Mouse (Mus musculus) midbrain, embryonic 15.5 days (tissue): ENCODE data around the gene Plekhg2. TPM values are rescaled to one million over a fixed set of nuclear protein-coding genes. Genes with fewer than 3 reads are reported as not detected.

Experiments
- ATAC-seq: fragments of 200-750 bp; cut with Nextera tagmentation; replicated peaks from 2 replicates; pipeline ENCODE4 v1.8.0; 2017; ENCODE audit warnings: moderate TSS enrichment
- H3K27ac ChIP-seq: fragments of 300-500 bp; sonication (generic); 2 replicates; pipeline ENCODE4 v1.5.1; 2015; ENCODE audit warnings: mild to moderate bottlenecking, inconsistent platforms
- H3K27me3 ChIP-seq: fragments of 300-500 bp; sonication (generic); replicated peaks from 2 replicates; pipeline ENCODE4 v1.6.1; 2015; ENCODE audit warnings: inconsistent platforms
- H3K36me3 ChIP-seq: fragments of 300-500 bp; sonication (generic); replicated peaks from 2 replicates; pipeline ENCODE4 v1.6.1; 2015; ENCODE audit warnings: inconsistent platforms
- H3K4me1 ChIP-seq: fragments of 300-500 bp; sonication (generic); 2 replicates; pipeline ENCODE4 v1.6.1; 2015; ENCODE audit warnings: inconsistent platforms
- H3K4me2 ChIP-seq: fragments of 300-500 bp; sonication (generic); 2 replicates; pipeline ENCODE4 v1.6.1; 2015; ENCODE audit warnings: inconsistent platforms, mild to moderate bottlenecking, moderate library complexity
- H3K4me3 ChIP-seq: fragments of 300-500 bp; sonication (generic); 2 replicates; pipeline ENCODE4 v1.5.1; 2015; ENCODE audit warnings: mild to moderate bottlenecking, inconsistent platforms
- H3K9ac ChIP-seq: fragments of 300-500 bp; sonication (generic); 2 replicates; pipeline ENCODE4 v1.6.1; 2015; ENCODE audit warnings: mild to moderate bottlenecking, inconsistent platforms
- H3K9me3 ChIP-seq: fragments of 300-500 bp; sonication (generic); 2 replicates; pipeline ENCODE4 v1.6.1; 2016; ENCODE audit warnings: inconsistent platforms
- WGBS: fragments of 180-500 bp; shearing (Covaris S2); methylation state at CpG from one replicate; pipeline ENCODE4 v1.1.7; 2015; ENCODE audit warnings: mixed read lengths; 5-methylcytosine and 5-hydroxymethylcytosine counted together
- polyA plus RNA-seq: library from polyadenylated mRNA; unstranded; fragments of >200 nt; fragmentation: Nextera tagmentation; extraction: Ambion mirVana; gene quantifications from 2 replicates; pipeline ENCODE4 v1.2.1, GENCODE M21; 2015

The Plekhg2 gene
- polyA plus RNA-seq, result 28.8 and 32.5 TPM in 2 replicates

- WGBS, result under 1% methylated on average over 63 of the region's 66 CpGs
- H3K4me3 ChIP-seq, result peak within 1 kb of the TSS; percentile 84
- H3K9me3 ChIP-seq, result no peaks in the 10 kb centered on the region
- H3K36me3 ChIP-seq, result no peaks in the 10 kb centered on the region
- peaks cover 41% of the 10 kb centered on the region for H3K4me1 ChIP-seq
- H3K4me2 ChIP-seq, result peak within 1 kb of the TSS; percentile 95
- H3K27ac ChIP-seq, result peak within 1 kb of the TSS; percentile 89
- ATAC-seq, result peak; percentile 88
- H3K9ac ChIP-seq, result peak within 1 kb of the TSS; percentile 77
- no peaks in the 10 kb centered on the region for H3K27me3 ChIP-seq
Observed at GRCm38 (mm10) chr7:28372251-28373108, at the start of gene Plekhg2. Plekhg2 (minus strand) TSS chr7:28372599.

GRCm38 (mm10) chr7:28419416-28419815 lies 47.0 kb upstream of the Plekhg2 start:
- no peak for ATAC-seq
- no peaks in the 10 kb centered on the region for H3K4me1 ChIP-seq
- WGBS, result 92% methylated on average over 2 of the region's 2 CpGs
- peaks cover 48% of the 10 kb centered on the region for H3K36me3 ChIP-seq
- no peaks in the 10 kb centered on the region for H3K27me3 ChIP-seq
- H3K9me3 ChIP-seq, result no peaks in the 10 kb centered on the region
- no peak overlapping the region for H3K9ac ChIP-seq
- H3K4me3 ChIP-seq, result no peak overlapping the region
- H3K4me2 ChIP-seq, result no peak overlapping the region
- no peak overlapping the region for H3K27ac ChIP-seq

- Histone ChIP-seq H3K36me3 (peaks cover 57% of the 10 kb centered on the region), H3K27ac (no peak overlapping the region)
- WGBS, result 89% methylated on average over 8 of the region's 8 CpGs
Observed at GRCm38 (mm10) chr7:28418096-28418670, 45.8 kb upstream of the Plekhg2 start.

GRCm38 (mm10) chr7:28417368-28417767 lies 45.0 kb upstream of the Plekhg2 start:
- H3K4me3 ChIP-seq, result no peak overlapping the region
- H3K4me2 ChIP-seq, result no peak overlapping the region
- no peak overlapping the region for H3K9ac ChIP-seq
- no peaks in the 10 kb centered on the region for H3K27me3 ChIP-seq
- peaks cover 57% of the 10 kb centered on the region for H3K36me3 ChIP-seq
- H3K9me3 ChIP-seq, result no peaks in the 10 kb centered on the region
- ATAC-seq, result no peak
- no peak overlapping the region for H3K27ac ChIP-seq
- no peaks in the 10 kb centered on the region for H3K4me1 ChIP-seq

More at GRCm38 (mm10) chr7:28418096-28418670, 45.8 kb upstream of the Plekhg2 start:
- no peaks in the 10 kb centered on the region for H3K4me1 ChIP-seq
- H3K4me3 ChIP-seq, result no peak overlapping the region
- no peaks in the 10 kb centered on the region for H3K27me3 ChIP-seq
- no peak overlapping the region for H3K9ac ChIP-seq
- no peak for ATAC-seq
- no peak overlapping the region for H3K4me2 ChIP-seq
- no peaks in the 10 kb centered on the region for H3K9me3 ChIP-seq

GRCm38 (mm10) chr7:28412826-28413225 lies 40.4 kb upstream of the Plekhg2 start:
- Histone ChIP-seq H3K36me3 (peaks cover 61% of the 10 kb centered on the region), H3K4me3 (no peak overlapping the region), H3K27ac (no peak overlapping the region), H3K9ac (no peak overlapping the region), H3K4me1 (no peaks in the 10 kb centered on the region), H3K9me3 (no peaks in the 10 kb centered on the region), H3K27me3 (no peaks in the 10 kb centered on the region), H3K4me2 (no peak overlapping the region)
- no peak for ATAC-seq
- WGBS, result 92% methylated on average over 4 of the region's 4 CpGs

- Histone ChIP-seq H3K9me3 (no peaks in the 10 kb centered on the region), H3K27ac (no peak overlapping the region), H3K9ac (no peak overlapping the region), H3K4me3 (no peak overlapping the region), H3K27me3 (no peaks in the 10 kb centered on the region), H3K4me1 (no peaks in the 10 kb centered on the region), H3K4me2 (no peak overlapping the region), H3K36me3 (peaks cover 71% of the 10 kb centered on the region)
- ATAC-seq, result no peak
- 86% methylated on average over 3 of the region's 3 CpGs for WGBS
Observed at GRCm38 (mm10) chr7:28410841-28411475, 38.6 kb upstream of the Plekhg2 start.

GRCm38 (mm10) chr7:28401942-28402341 lies 29.5 kb upstream of the Plekhg2 start:
- no peak overlapping the region for H3K4me2 ChIP-seq
- no peaks in the 10 kb centered on the region for H3K9me3 ChIP-seq
- H3K27ac ChIP-seq, result no peak overlapping the region
- no peak for ATAC-seq
- no peak overlapping the region for H3K4me3 ChIP-seq
- no peak overlapping the region for H3K9ac ChIP-seq
- H3K27me3 ChIP-seq, result no peaks in the 10 kb centered on the region
- H3K4me1 ChIP-seq, result no peaks in the 10 kb centered on the region
- peaks cover 80% of the 10 kb centered on the region for H3K36me3 ChIP-seq
- 91% methylated on average over 3 of the region's 3 CpGs for WGBS

- no peaks in the 10 kb centered on the region for H3K27me3 ChIP-seq
- ATAC-seq, result no peak
- H3K27ac ChIP-seq, result no peak overlapping the region
- H3K9me3 ChIP-seq, result no peaks in the 10 kb centered on the region
- H3K9ac ChIP-seq, result no peak overlapping the region
- WGBS, result 100% methylated on average over 1 of the region's 1 CpGs
- H3K4me1 ChIP-seq, result no peaks in the 10 kb centered on the region
- H3K4me2 ChIP-seq, result no peak overlapping the region
- peaks cover 79% of the 10 kb centered on the region for H3K36me3 ChIP-seq
- H3K4me3 ChIP-seq, result no peak overlapping the region
Observed at GRCm38 (mm10) chr7:28401030-28401429, 28.6 kb upstream of the Plekhg2 start.

GRCm38 (mm10) chr7:28398696-28399340 lies 26.4 kb upstream of the Plekhg2 start:
- Histone ChIP-seq H3K36me3 (peaks cover 74% of the 10 kb centered on the region), H3K4me1 (peaks cover 9% of the 10 kb centered on the region)
- 89% methylated on average over 10 of the region's 10 CpGs for WGBS

GRCm38 (mm10) chr7:28398000-28398399 lies 25.6 kb upstream of the Plekhg2 start:
- Histone ChIP-seq H3K27me3 (no peaks in the 10 kb centered on the region), H3K36me3 (peaks cover 66% of the 10 kb centered on the region)
- WGBS, result 67% methylated on average over 3 of the region's 3 CpGs

More at GRCm38 (mm10) chr7:28398696-28399340, 26.4 kb upstream of the Plekhg2 start:
- ATAC-seq, result no peak
- no peaks in the 10 kb centered on the region for H3K27me3 ChIP-seq
- no peak overlapping the region for H3K27ac ChIP-seq
- no peak overlapping the region for H3K4me3 ChIP-seq
- no peak overlapping the region for H3K9ac ChIP-seq
- no peaks in the 10 kb centered on the region for H3K9me3 ChIP-seq
- no peak overlapping the region for H3K4me2 ChIP-seq

GRCm38 (mm10) chr7:28395425-28395824 lies 23.0 kb upstream of the Plekhg2 start:
- WGBS, result 92% methylated on average over 4 of the region's 4 CpGs
- Histone ChIP-seq H3K4me2 (no peak overlapping the region), H3K9me3 (no peaks in the 10 kb centered on the region), H3K4me1 (peaks cover 24% of the 10 kb centered on the region), H3K36me3 (peaks cover 53% of the 10 kb centered on the region), H3K4me3 (no peak overlapping the region), H3K9ac (no peak overlapping the region), H3K27me3 (no peaks in the 10 kb centered on the region), H3K27ac (no peak overlapping the region)
- ATAC-seq, result no peak

More at GRCm38 (mm10) chr7:28398000-28398399, 25.6 kb upstream of the Plekhg2 start:
- H3K9ac ChIP-seq, result no peak overlapping the region
- no peaks in the 10 kb centered on the region for H3K9me3 ChIP-seq
- no peak overlapping the region for H3K4me2 ChIP-seq
- no peak overlapping the region for H3K27ac ChIP-seq
- peaks cover 15% of the 10 kb centered on the region for H3K4me1 ChIP-seq
- H3K4me3 ChIP-seq, result no peak overlapping the region
- no peak for ATAC-seq
